Mouse (Mus musculus): Measurements from ENCODE around the gene Taf9b. TPM values are rescaled to one million over a fixed set of nuclear protein-coding genes. Genes with fewer than 3 reads are reported as not detected.
A peak's percentile ranks its signal among the peaks of the same experiment; 100 is the strongest.

Taf9b gene
- polyA plus RNA-seq, 1 experiment from 2014 or later: 7.6 TPM

DNA sequence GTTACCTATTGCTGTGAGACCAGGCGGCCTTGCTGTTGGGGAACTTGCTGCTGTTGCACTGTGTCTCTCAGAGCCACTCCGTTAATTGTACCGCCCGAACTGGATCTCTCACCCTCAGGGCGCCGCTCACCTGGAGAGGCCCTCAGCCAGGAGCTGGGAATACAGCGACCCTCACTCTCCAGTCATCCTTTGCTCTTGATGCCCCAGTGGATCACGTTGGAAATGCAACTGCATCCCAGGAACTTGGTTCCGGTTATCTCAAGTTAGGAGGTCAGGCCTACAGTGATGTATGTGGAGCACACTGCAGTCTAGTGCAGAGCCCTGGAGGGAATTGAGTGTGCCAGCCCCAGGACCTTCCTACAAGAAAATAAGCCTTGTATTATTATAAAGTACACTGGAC is 44.6 kb downstream of the Taf9b start:
- H3K36me3 ChIP-seq (ENCODE audit: control insufficient read depth, insufficient read depth): no peaks in the 10 kb centered on the region
- no peak overlapping the region for H3K4me3 ChIP-seq (ENCODE audit: low read depth, low read length)
- no peak for TF ChIP-seq CTCF (IDR thresholded peaks at IDR 0.05; ENCODE audit: low read depth)
- ATAC-seq: no peak
- no peak overlapping the region for H3K27ac ChIP-seq (ENCODE audit: low read depth, low read length)
- H3K27me3 ChIP-seq (replicated peaks; ENCODE audit: control insufficient read depth, insufficient read depth, low read length): no peaks in the 10 kb centered on the region
- WGBS: 64% methylated on average over 9 of the region's 9 CpGs
- H3K4me2 ChIP-seq (replicated peaks; ENCODE audit: low read depth): no peak overlapping the region
- H3K4me1 ChIP-seq (replicated peaks; ENCODE audit: control insufficient read depth, insufficient read depth, low read length): no peaks in the 10 kb centered on the region
- no peaks in the 10 kb centered on the region for H3K9me3 ChIP-seq (ENCODE audit: control insufficient read depth)
- no peak overlapping the region for H3K9ac ChIP-seq (ENCODE audit: low read depth, low read length)

DNA sequence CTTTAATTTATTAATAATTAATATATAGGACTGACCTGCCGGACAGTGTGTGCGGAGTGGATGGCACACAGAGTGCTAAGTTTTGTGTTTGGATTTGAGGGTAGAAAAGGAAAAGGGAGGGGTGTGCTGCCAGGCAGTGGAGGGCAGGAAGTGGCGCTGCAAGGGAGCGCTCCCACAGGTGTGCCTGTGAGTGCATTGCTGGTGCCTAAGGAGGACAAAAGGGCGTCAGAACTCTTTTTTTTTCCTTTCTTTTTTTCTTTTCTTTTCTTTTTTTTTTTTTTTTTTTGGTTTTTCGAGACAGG is 49.2 kb downstream of the Taf9b start:
- Histone ChIP-seq H3K9ac (ENCODE audit: low read depth, low read length) (no peak overlapping the region), H3K4me2 (replicated peaks; ENCODE audit: low read depth) (peak overlapping the region; percentile 60), H3K9me3 (ENCODE audit: control insufficient read depth) (no peaks in the 10 kb centered on the region), H3K4me3 (ENCODE audit: low read depth, low read length) (peak overlapping the region; percentile 17; the same call in 1 of the 2 replicates), H3K4me1 (replicated peaks; ENCODE audit: control insufficient read depth, insufficient read depth, low read length) (no peaks in the 10 kb centered on the region), H3K27me3 (replicated peaks; ENCODE audit: control insufficient read depth, insufficient read depth, low read length) (no peaks in the 10 kb centered on the region), H3K27ac (ENCODE audit: low read depth, low read length) (no peak overlapping the region), H3K36me3 (ENCODE audit: control insufficient read depth, insufficient read depth) (no peaks in the 10 kb centered on the region)
- TF ChIP-seq CTCF (IDR thresholded peaks at IDR 0.05; ENCODE audit: low read depth): no peak
- 43% methylated on average over 5 of the region's 6 CpGs for WGBS
- no peak for ATAC-seq

DNA sequence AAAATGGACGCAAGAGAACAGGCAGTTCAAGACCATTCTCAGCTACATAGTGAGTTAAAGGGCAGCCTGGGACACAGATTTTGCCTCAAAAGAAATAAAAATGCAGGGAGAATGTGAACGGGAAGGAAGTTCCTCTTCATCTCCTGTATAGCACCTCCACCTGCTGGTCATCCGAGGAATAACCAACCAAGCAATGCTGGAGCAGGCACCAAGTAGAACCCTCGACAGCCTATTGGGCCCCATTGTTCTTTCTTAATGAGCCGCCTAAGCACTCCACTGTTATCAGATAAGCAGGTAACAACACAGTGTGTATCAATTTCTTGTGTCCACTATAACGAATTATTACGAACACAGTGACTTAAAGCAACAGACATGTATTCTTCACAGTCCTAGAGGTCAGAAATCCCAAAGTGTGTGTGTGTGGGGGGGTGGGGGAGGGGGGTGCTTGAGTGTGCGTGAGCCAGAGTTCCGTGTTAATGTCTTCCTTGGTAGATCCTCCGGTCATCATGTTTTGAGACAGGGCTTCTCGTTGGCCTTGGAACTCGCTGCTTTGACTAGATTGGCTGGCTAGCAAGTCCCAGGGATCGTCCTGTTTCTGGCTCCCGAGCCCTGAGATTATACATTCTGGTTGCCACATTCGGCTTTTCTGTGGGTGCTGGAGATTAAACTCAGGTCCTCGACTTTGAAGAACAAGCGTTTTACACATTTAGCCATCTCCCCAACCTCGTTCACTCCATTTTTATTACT is 49.7 kb downstream of the Taf9b start:
- no peaks in the 10 kb centered on the region for H3K27me3 ChIP-seq (replicated peaks; ENCODE audit: control insufficient read depth, insufficient read depth, low read length)
- ATAC-seq: peak; percentile 49
- H3K4me3 ChIP-seq (ENCODE audit: low read depth, low read length): peak overlapping the region; percentile 17
- H3K9ac ChIP-seq (ENCODE audit: low read depth, low read length): no peak overlapping the region
- TF ChIP-seq CTCF (IDR thresholded peaks at IDR 0.05; ENCODE audit: low read depth): peak; percentile 79
- H3K9me3 ChIP-seq (ENCODE audit: control insufficient read depth): no peaks in the 10 kb centered on the region
- 25% methylated on average over 18 of the region's 18 CpGs for WGBS
- H3K36me3 ChIP-seq (ENCODE audit: control insufficient read depth, insufficient read depth): no peaks in the 10 kb centered on the region
- no peaks in the 10 kb centered on the region for H3K4me1 ChIP-seq (replicated peaks; ENCODE audit: control insufficient read depth, insufficient read depth, low read length)
- no peak overlapping the region for H3K27ac ChIP-seq (ENCODE audit: low read depth, low read length)
- H3K4me2 ChIP-seq (replicated peaks; ENCODE audit: low read depth): peak overlapping the region; percentile 60

DNA sequence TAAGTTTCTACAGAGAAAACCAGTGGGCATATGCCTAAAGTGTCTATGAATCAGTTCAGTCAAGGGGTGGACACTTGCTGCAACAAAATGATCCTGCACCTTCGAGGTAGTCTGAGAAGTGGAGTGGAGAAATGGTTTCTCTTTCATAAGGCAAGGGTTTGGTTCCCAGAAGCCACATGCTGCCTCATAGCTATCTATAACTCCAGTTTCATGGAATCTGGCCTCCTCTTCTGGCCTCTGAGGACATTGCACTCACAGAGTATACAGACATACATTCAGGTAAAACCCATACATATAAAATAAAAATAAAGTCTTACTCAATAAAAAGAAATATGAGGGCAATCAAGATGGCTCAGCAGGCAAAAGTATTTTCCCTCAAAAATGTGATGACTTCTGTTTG is 55.9 kb downstream of the Taf9b start:
- no peaks in the 10 kb centered on the region for H3K4me1 ChIP-seq (replicated peaks; ENCODE audit: control insufficient read depth, insufficient read depth, low read length)
- no peak overlapping the region for H3K27ac ChIP-seq (ENCODE audit: low read depth, low read length)
- no peak overlapping the region for H3K9ac ChIP-seq (ENCODE audit: low read depth, low read length)
- peak; percentile 60 for TF ChIP-seq CTCF (IDR thresholded peaks at IDR 0.05; ENCODE audit: low read depth)
- whole genome bisulfite sequencing: 52% methylated on average over 1 of the region's 1 CpGs
- H3K27me3 ChIP-seq (replicated peaks; ENCODE audit: control insufficient read depth, insufficient read depth, low read length): no peaks in the 10 kb centered on the region
- no peak for ATAC-seq
- no peak overlapping the region for H3K4me2 ChIP-seq (replicated peaks; ENCODE audit: low read depth)
- no peak overlapping the region for H3K4me3 ChIP-seq (ENCODE audit: low read depth, low read length)
- no peaks in the 10 kb centered on the region for H3K9me3 ChIP-seq (ENCODE audit: control insufficient read depth)
- H3K36me3 ChIP-seq (ENCODE audit: control insufficient read depth, insufficient read depth): no peaks in the 10 kb centered on the region

DNA sequence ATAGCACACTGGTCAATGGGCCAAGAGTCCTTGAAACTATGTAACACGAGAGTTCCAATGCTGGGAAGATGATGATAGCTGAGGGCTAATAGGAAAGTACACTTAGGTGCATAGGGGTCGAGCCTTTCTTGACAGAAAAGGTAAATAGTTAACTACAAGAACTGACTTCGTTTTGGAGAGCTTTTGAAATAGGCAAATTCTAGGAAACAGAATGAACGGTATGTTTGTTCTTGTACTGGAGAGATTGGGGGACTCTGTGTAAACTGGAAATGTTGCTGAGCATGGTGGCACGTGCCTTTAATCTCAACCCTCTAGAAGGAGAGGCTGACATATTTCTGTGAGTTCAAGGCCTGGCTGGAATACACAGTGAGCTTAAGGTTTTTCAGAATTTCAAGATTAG is 56.4 kb downstream of the Taf9b start:
- Histone ChIP-seq H3K4me1 (replicated peaks; ENCODE audit: control insufficient read depth, insufficient read depth, low read length) (no peaks in the 10 kb centered on the region), H3K36me3 (ENCODE audit: control insufficient read depth, insufficient read depth) (no peaks in the 10 kb centered on the region), H3K4me3 (ENCODE audit: low read depth, low read length) (no peak overlapping the region), H3K27me3 (replicated peaks; ENCODE audit: control insufficient read depth, insufficient read depth, low read length) (no peaks in the 10 kb centered on the region), H3K27ac (ENCODE audit: low read depth, low read length) (no peak overlapping the region), H3K9me3 (ENCODE audit: control insufficient read depth) (no peaks in the 10 kb centered on the region), H3K4me2 (replicated peaks; ENCODE audit: low read depth) (no peak overlapping the region), H3K9ac (ENCODE audit: low read depth, low read length) (no peak overlapping the region)
- WGBS: 53% methylated on average over 5 of the region's 5 CpGs
- no peak for TF ChIP-seq CTCF (IDR thresholded peaks at IDR 0.05; ENCODE audit: low read depth)
- ATAC-seq: no peak

DNA sequence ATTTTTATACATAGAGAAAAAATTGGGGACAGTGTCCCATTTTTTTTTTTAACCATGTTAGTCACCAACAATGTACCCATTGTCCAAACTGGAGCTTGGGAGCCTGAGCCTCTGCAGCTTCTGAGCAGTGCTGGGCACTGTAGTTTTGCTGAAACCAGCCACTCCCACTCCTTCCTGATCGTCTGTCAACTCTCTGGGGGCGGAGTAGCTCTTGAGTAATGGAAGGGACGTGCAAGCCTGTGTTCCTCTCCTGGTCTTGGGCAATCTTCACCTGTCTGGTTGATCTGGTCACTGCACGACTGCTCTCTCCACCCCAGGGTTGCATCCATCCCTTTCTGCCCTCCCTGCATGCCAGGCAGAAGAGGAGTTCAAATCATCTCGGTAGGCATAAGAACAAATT is 57.0 kb downstream of the Taf9b start:
- Histone ChIP-seq H3K4me3 (ENCODE audit: low read depth, low read length) (no peak overlapping the region), H3K4me1 (replicated peaks; ENCODE audit: control insufficient read depth, insufficient read depth, low read length) (no peaks in the 10 kb centered on the region), H3K9ac (ENCODE audit: low read depth, low read length) (no peak overlapping the region), H3K27ac (ENCODE audit: low read depth, low read length) (no peak overlapping the region), H3K36me3 (ENCODE audit: control insufficient read depth, insufficient read depth) (no peaks in the 10 kb centered on the region), H3K9me3 (ENCODE audit: control insufficient read depth) (no peaks in the 10 kb centered on the region), H3K4me2 (replicated peaks; ENCODE audit: low read depth) (no peak overlapping the region), H3K27me3 (replicated peaks; ENCODE audit: control insufficient read depth, insufficient read depth, low read length) (no peaks in the 10 kb centered on the region)
- TF ChIP-seq CTCF (IDR thresholded peaks at IDR 0.05; ENCODE audit: low read depth): no peak
- 43% methylated on average over 5 of the region's 5 CpGs for WGBS
- ATAC-seq: no peak

Other genes starting within 250 kb of the Taf9b start
- gene Magt1, start 209.3 kb downstream of the Taf9b start, polyA plus RNA-seq (2015; fragmentation: Nextera tagmentation; extraction: Ambion mirVana): 30.5 and 31.5 TPM in 2 replicates
- gene Cox7b, start 205.5 kb downstream of the Taf9b start, polyA plus RNA-seq (2015; fragmentation: Nextera tagmentation; extraction: Ambion mirVana): 796 and 896 TPM in 2 replicates
- 9.3 and 10.1 TPM in 2 replicates for gene Atp7a, start 193.9 kb downstream of the Taf9b start, polyA plus RNA-seq (2015; fragmentation: Nextera tagmentation; extraction: Ambion mirVana)
- gene Tlr13, start 78.0 kb downstream of the Taf9b start, polyA plus RNA-seq (2015; fragmentation: Nextera tagmentation; extraction: Ambion mirVana): 0.82 and 0.94 TPM in 2 replicates
- gene Pgk1, start 34.1 kb downstream of the Taf9b start, polyA plus RNA-seq (2015; fragmentation: Nextera tagmentation; extraction: Ambion mirVana): 185 and 193 TPM in 2 replicates
- not detected in 2 replicates for gene Fnd3c2, start 34.2 kb upstream of the Taf9b start, polyA plus RNA-seq (2015; fragmentation: Nextera tagmentation; extraction: Ambion mirVana)